Mouse (Mus musculus) C2C12 (cell line): ENCODE results near the gene Gpr146.

Experiments
- CEBPB ChIP-seq: IDR thresholded peaks from one replicate; pipeline ENCODE4 v1.6.1; 2011; ENCODE audit warnings: low read depth, mild to moderate bottlenecking, control low read depth, moderate library complexity
- CTCF ChIP-seq: IDR thresholded peaks from one replicate; pipeline ENCODE4 v1.5.1; 2011; ENCODE audit not compliant: control insufficient read depth, insufficient read depth, insufficient read length
- MAX ChIP-seq: IDR thresholded peaks from one replicate; pipeline ENCODE4 v1.6.1; 2011; ENCODE audit warnings: mild to moderate bottlenecking, control low read depth
- MYOD1 ChIP-seq: IDR thresholded peaks from one replicate; pipeline ENCODE4 v1.6.1; 2011; ENCODE audit warnings: low read depth; ENCODE audit not compliant: control insufficient read depth, insufficient read length
- MYOG ChIP-seq: IDR thresholded peaks from one replicate; pipeline ENCODE4 v1.6.1; 2011; ENCODE audit not compliant: control insufficient read depth, insufficient read length; ENCODE audit errors: extremely low read depth
- USF1 ChIP-seq: IDR thresholded peaks from one replicate; pipeline ENCODE4 v1.6.1; 2011; ENCODE audit warnings: low read depth, mild to moderate bottlenecking, control low read depth, moderate library complexity

- TF ChIP-seq CTCF = peak; percentile 60
- no peak for TF ChIP-seq USF1
- TF ChIP-seq MAX = no peak
- TF ChIP-seq CEBPB = no peak
- TF ChIP-seq MYOG = no peak
- TF ChIP-seq MYOD1 = no peak
These were observed 18.8 kb upstream of the Gpr146 start for GRCm38 (mm10) chr5:139358653-139359052.
